Comparison of ENCODE assay signal across 20 mouse cellular contexts in genomic region chr9:71529960-71530359, GRCm38 (mm10). TPM values are rescaled to one million over a fixed set of nuclear protein-coding genes. Genes with fewer than 3 reads are reported as not detected.
DNase-seq lines count a peak whose midpoint lies in the region; ATAC-seq and TF ChIP-seq lines count a peak whose summit lies in the region.
"Had no signal": no experiment of that assay in that cellular context is flagged by ENCODE, and none has a peak within 500 bp of the region (broad histone marks: within the 10 kb centered on the region; RNA-seq: fewer than 3 reads in every experiment).

No protein-coding gene starts in this region.

- H3K4me2 ChIP-seq in liver, postnatal 0 days (ENCODE audit: low read depth, low read length), result no peak overlapping the region
- H3K4me2 ChIP-seq in liver, embryonic 12.5 days, result no peak overlapping the region
- H3K4me2 ChIP-seq in CH12.LX (ENCODE audit: insufficient read depth, low read depth, poor library complexity, severe bottlenecking), result no peak overlapping the region
- H3K4me2 ChIP-seq: heart, embryonic 11.5 days; hindbrain, embryonic 13.5 days; liver, embryonic 15.5 days; midbrain, embryonic 11.5 days had no signal

- H3K27ac ChIP-seq in heart, adult 2 months, result no peak overlapping the region
- H3K27ac ChIP-seq in liver, postnatal 0 days (ENCODE audit: low read depth), result no peak overlapping the region
- H3K27ac ChIP-seq in liver, embryonic 12.5 days, result no peak overlapping the region
- H3K27ac ChIP-seq in CH12.LX (ENCODE audit: insufficient read depth, low read depth), result no peak overlapping the region
- no peak overlapping the region for H3K27ac ChIP-seq in hindbrain, embryonic 10.5 days
- H3K27ac ChIP-seq: hindbrain, embryonic 13.5 days; liver, embryonic 15.5 days had no signal

- WGBS in heart, adult 2 months, result 83% methylated on average over 2 of the region's 2 CpGs
- WGBS in liver, postnatal 0 days (ENCODE audit: insufficient replicate concordance), result 69% methylated on average over 2 of the region's 2 CpGs
- 58% methylated on average over 2 of the region's 2 CpGs for WGBS in liver, embryonic 12.5 days (ENCODE audit: insufficient replicate concordance)
- WGBS in hindbrain, embryonic 10.5 days, result 69% methylated on average over 2 of the region's 2 CpGs

- no peaks in the 10 kb centered on the region for H3K4me1 ChIP-seq in heart, adult 2 months (ENCODE audit: control insufficient read depth, insufficient read depth, low read length)
- no peaks in the 10 kb centered on the region for H3K4me1 ChIP-seq in liver, postnatal 0 days (ENCODE audit: insufficient read depth)
- no peaks in the 10 kb centered on the region for H3K4me1 ChIP-seq in liver, embryonic 12.5 days
- no peaks in the 10 kb centered on the region for H3K4me1 ChIP-seq in CH12.LX (ENCODE audit: control insufficient read depth in 1 of 2, insufficient read depth in 2 of 2)
- H3K4me1 ChIP-seq in hindbrain, embryonic 10.5 days (replicated peaks), result no peaks in the 10 kb centered on the region
- H3K4me1 ChIP-seq: hindbrain, embryonic 13.5 days; liver, embryonic 15.5 days had no signal

- no peak for TF ChIP-seq RAD21 in CH12.LX (IDR thresholded peaks at IDR 0.05; ENCODE audit: low read depth, low read length)

- H3K79me2 ChIP-seq in heart, adult 2 months (replicated peaks; ENCODE audit: control insufficient read depth, insufficient read depth, low read length), result no peaks in the 10 kb centered on the region
- H3K79me2 ChIP-seq in CH12.LX (replicated peaks; ENCODE audit: control insufficient read depth, extremely low read depth, insufficient read depth, poor library complexity, severe bottlenecking), result no peaks in the 10 kb centered on the region

- dilution Hi-C loops in CH12.LX (cut with MboI; ENCODE audit: extremely low pct_ligation_motif_present, extremely low pct_unique_long_range_greater_than_20kb, low sequenced_read_pairs), result no loop called here

- H3K9ac ChIP-seq in heart, adult 2 months (ENCODE audit: low read depth, low read length), result no peak overlapping the region
- H3K9ac ChIP-seq in liver, postnatal 0 days (replicated peaks), result no peak overlapping the region
- no peak overlapping the region for H3K9ac ChIP-seq in liver, embryonic 12.5 days
- H3K9ac ChIP-seq in CH12.LX (ENCODE audit: insufficient read depth, low read depth), result no peak overlapping the region
- H3K9ac ChIP-seq: hindbrain, embryonic 13.5 days; liver, embryonic 15.5 days had no signal

- no peak for DNase-seq in heart, adult 2 months
- no peak for DNase-seq in heart, adult 18-20 months
- DNase-seq in liver, postnatal 0 days, result no peak
- DNase-seq in CH12.LX (ENCODE audit: extremely low read depth) (no peak), ZHBTc4 (ENCODE audit: low read depth, low spot score) (peak; percentile 76)
- DNase-seq in hindbrain, embryonic 10.5 days (ENCODE audit: low spot score), result no peak
- DNase-seq: adrenal gland, adult 2 months; cerebellum, adult 8-10 months; gastrocnemius, postnatal 14 days; kidney, adult 9 months; layer of hippocampus, adult 9-11 months; spleen, adult 18-20 months had no signal

- in situ Hi-C loops in CH12.LX (cut with MboI; ENCODE audit: low pct_ligation_motif_present, low pct_unique_long_range_greater_than_20kb, low sequenced_read_pairs), result no loop called here

- H3K36me3 ChIP-seq in heart, adult 2 months (ENCODE audit: control insufficient read depth, insufficient read depth, low read length), result peaks cover 2% of the 10 kb centered on the region
- no peaks in the 10 kb centered on the region for H3K36me3 ChIP-seq in liver, postnatal 0 days (replicated peaks; ENCODE audit: insufficient read depth, low read length)
- H3K36me3 ChIP-seq in liver, embryonic 12.5 days, result no peaks in the 10 kb centered on the region
- H3K36me3 ChIP-seq in CH12.LX (replicated peaks in 1 of 2; ENCODE audit: control insufficient read depth in 1 of 2, insufficient read depth in 1 of 2, low read length in 1 of 2), result peaks cover 0 to 24% of the 10 kb centered on the region in 2 experiments
- H3K36me3 ChIP-seq in hindbrain, embryonic 10.5 days, result no peaks in the 10 kb centered on the region
- H3K36me3 ChIP-seq: hindbrain, embryonic 13.5 days; liver, embryonic 15.5 days had no signal

- H3K4me3 ChIP-seq in heart, adult 2 months, result no peak overlapping the region
- H3K4me3 ChIP-seq in liver, postnatal 0 days (ENCODE audit: low read depth, low read length), result no peak overlapping the region
- H3K4me3 ChIP-seq in liver, embryonic 12.5 days, result no peak overlapping the region
- H3K4me3 ChIP-seq in CH12.LX (replicated peaks in 1 of 3; ENCODE audit: low read depth in 2 of 3, low read length in 2 of 3, poor library complexity in 1 of 3), result no peak overlapping the region
- H3K4me3 ChIP-seq in hindbrain, embryonic 10.5 days, result no peak overlapping the region
- H3K4me3 ChIP-seq: erythroblast, embryonic 14.5 days; hindbrain, embryonic 13.5 days; liver, embryonic 15.5 days had no signal

- no peak for TF ChIP-seq EP300 in heart, adult 2 months (IDR thresholded peaks at IDR 0.05; ENCODE audit: insufficient read depth, low read depth, low read length)
- TF ChIP-seq EP300 in liver, postnatal 0 days (IDR thresholded peaks at IDR 0.05; ENCODE audit: low read depth), result no peak
- TF ChIP-seq EP300 in CH12.LX (IDR thresholded peaks at IDR 0.05; ENCODE audit: low read length), result no peak

- intact Hi-C loops in heart, adult 2 months (cut with DNase I), result loop anchor here (10.0 kb wide), 1 partner anchor 165 kb away; no protein-coding TSS in a partner anchor

- TF ChIP-seq CTCF in heart, adult 2 months (IDR thresholded peaks at IDR 0.05), result peak; percentile 54
- TF ChIP-seq CTCF in liver, postnatal 0 days (IDR thresholded peaks at IDR 0.05; ENCODE audit: low read depth), result peak; percentile 27; the same call in 1 of the 2 replicates
- TF ChIP-seq CTCF in CH12.LX (conservative IDR thresholded peaks at IDR 0.05 in 1 of 2, IDR thresholded peaks at IDR 0.05 in 1 of 2; ENCODE audit: low read depth in 2 of 2, low read length in 2 of 2), result peak; percentile 14 to 26; a peak in 1 of 4 replicates

- no peaks in the 10 kb centered on the region for H3K27me3 ChIP-seq in heart, adult 2 months (ENCODE audit: control insufficient read depth, insufficient read depth, low read length)
- no peaks in the 10 kb centered on the region for H3K27me3 ChIP-seq in liver, postnatal 0 days (ENCODE audit: insufficient read depth, low read length)
- H3K27me3 ChIP-seq in liver, embryonic 12.5 days (replicated peaks), result no peaks in the 10 kb centered on the region
- no peaks in the 10 kb centered on the region for H3K27me3 ChIP-seq in CH12.LX (replicated peaks)
- H3K27me3 ChIP-seq in hindbrain, embryonic 10.5 days (ENCODE audit: insufficient read depth, poor library complexity, severe bottlenecking), result no peaks in the 10 kb centered on the region
- H3K27me3 ChIP-seq: hindbrain, embryonic 13.5 days had no signal

- no peak for ATAC-seq in liver, postnatal 0 days
- ATAC-seq in liver, embryonic 12.5 days, result no peak
- no peak for ATAC-seq in megakaryocyte, adult 5-6 weeks (ENCODE audit: poor library complexity, severe bottlenecking)
- ATAC-seq: forebrain, embryonic 16.5 days had no signal

- H3K9me3 ChIP-seq in liver, postnatal 0 days (ENCODE audit: low read length), result peaks cover 2% of the 10 kb centered on the region; the same call in 1 of the 2 replicates
- 0 out of 2 replicates have a peak, but pooled peaks cover 5% of the 10 kb centered on the region for H3K9me3 ChIP-seq in liver, embryonic 12.5 days (replicated peaks)
- peaks cover 4% of the 10 kb centered on the region for H3K9me3 ChIP-seq in CH12.LX (replicated peaks; ENCODE audit: low read length)
- no peaks in the 10 kb centered on the region for H3K9me3 ChIP-seq in hindbrain, embryonic 10.5 days
- H3K9me3 ChIP-seq: hindbrain, embryonic 13.5 days; liver, embryonic 15.5 days had no signal

- no peak for TF ChIP-seq POLR2A in heart, adult 2 months (IDR thresholded peaks at IDR 0.05; ENCODE audit: insufficient read depth, low read depth, low read length)
- no peak for TF ChIP-seq POLR2A in CH12.LX (IDR thresholded peaks at IDR 0.05; ENCODE audit: low read depth, low read length)

TF ChIP-seq in CH12.LX, 34 proteins besides CTCF, POLR2A, EP300 and RAD21:
- TF ChIP-seq CHD1 (IDR thresholded peaks at IDR 0.05; ENCODE audit: low read depth, low read length) (no peak), IRF4 (IDR thresholded peaks at IDR 0.05; ENCODE audit: low read depth, low read length) (no peak), ETS1 (conservative IDR thresholded peaks at IDR 0.05; ENCODE audit: low read depth, low read length) (no peak), USF2 (conservative IDR thresholded peaks at IDR 0.05; ENCODE audit: low read depth, low read length) (no peak), TBP (conservative IDR thresholded peaks at IDR 0.05; ENCODE audit: low read depth, low read length) (no peak), MAZ (IDR thresholded peaks at IDR 0.05; ENCODE audit: low read depth, low read length) (no peak), NRF1 (IDR thresholded peaks at IDR 0.05; ENCODE audit: low read depth, low read length) (no peak), SMC3 (IDR thresholded peaks at IDR 0.05; ENCODE audit: low read depth, low read length) (no peak), CHD2 (IDR thresholded peaks at IDR 0.05; ENCODE audit: low read length) (no peak), POLR2AphosphoS2 (IDR thresholded peaks at IDR 0.05; ENCODE audit: low read depth, low read length) (no peak), RCOR1 (conservative IDR thresholded peaks at IDR 0.05; ENCODE audit: low read depth, low read length) (no peak), MAX (IDR thresholded peaks at IDR 0.05; ENCODE audit: low read length) (no peak), KAT2A (IDR thresholded peaks at IDR 0.05; ENCODE audit: insufficient replicate concordance, low read length) (no peak)
TF ChIP-seq in CH12.LX: peak in this region for 0.

RNA-seq across cellular contexts. Expression of gene Polr2m, which starts 44.2 kb away (rescaled TPM):
- 100 to 1,000 TPM; 320 to 321 TPM for total RNA-seq in heart, adult 2 months (2021)
- 188 and 224 TPM in 2 replicates for polyA plus RNA-seq in heart, adult 2 months (2012; rRNA removed)
- 100 to 1,000 TPM; 312 to 342 TPM for total RNA-seq in heart, adult 18-20 months (2021)
- 69.2 and 71.1 TPM in 2 replicates for polyA plus RNA-seq in liver, postnatal 0 days (2015; fragmentation: Nextera tagmentation; extraction: Ambion mirVana)
- 209 and 213 TPM in 2 replicates for polyA plus RNA-seq in liver, embryonic 12.5 days (2016; fragmentation: Nextera tagmentation; extraction: Ambion mirVana)
- 147 and 152 TPM in 2 replicates for total RNA-seq in CH12.LX (2012; rRNA removed)
- 234 and 255 TPM in 2 replicates for total RNA-seq in CH12.LX (2014; rRNA removed)
- 212 and 224 TPM in 2 replicates for polyA plus RNA-seq in CH12.LX (2012; ENCODE audit: insufficient read length, low read depth)
- total RNA-seq in megakaryocyte, adult 5-6 weeks (2015), result 62.7 and 63.7 TPM in 2 replicates
- total RNA-seq in megakaryocyte, adult 5-6 weeks (2017), result 92.6 and 107 TPM in 2 replicates
- 528 and 549 TPM in 2 replicates for polyA plus RNA-seq in hindbrain, embryonic 10.5 days (2016; fragmentation: Nextera tagmentation; extraction: Ambion mirVana)
